Mouse (Mus musculus) activated CD4-positive, CD25-positive, alpha-beta regulatory T cell, adult 9 weeks (primary cell): ENCODE measurements around the gene Trmt44. TPM values are rescaled to one million over a fixed set of nuclear protein-coding genes. Genes with fewer than 3 reads are reported as not detected.

Experiments
- polyA plus RNA-seq: library from polyadenylated mRNA; unstranded; fragments of 100-300 nt; shearing (Covaris generic); gene quantifications from one replicate; pipeline ENCODE4 v1.2.1, GENCODE M21; 2017

The Trmt44 gene
- 9.5 TPM for polyA plus RNA-seq

GRCm38 (mm10) chr5:35574653-35575599, at the start of gene Trmt44:
TSS of gene Trmt44 (minus strand) at chr5:35575070.

GRCm38 (mm10) chr5:35582445-35583220, 7.8 kb upstream of the Trmt44 start, which contains the start of gene Acox3:
TSS of gene Acox3 (plus strand) at chr5:35583040.

GRCm38 (mm10) chr5:35525469-35526123, 49.3 kb downstream of the Trmt44 start, which contains the start of gene Cpz:
TSS of gene Cpz (minus strand) at chr5:35525698.

Other genes starting within 250 kb of the Trmt44 start
- gene Hmx1, start 186.0 kb downstream of the Trmt44 start, polyA plus RNA-seq: not detected
- not detected for gene Cpz, start 49.4 kb downstream of the Trmt44 start, polyA plus RNA-seq
- 48.4 TPM for gene Acox3, start 8.0 kb upstream of the Trmt44 start, polyA plus RNA-seq
- not detected for gene Htra3, start 104.7 kb upstream of the Trmt44 start, polyA plus RNA-seq
- gene Sh3tc1, start 164.9 kb upstream of the Trmt44 start, polyA plus RNA-seq: 4.5 TPM
- gene Ablim2, start 182.8 kb upstream of the Trmt44 start, polyA plus RNA-seq: 5.5 TPM